Mouse (Mus musculus) megakaryocyte, embryonic 14.5 days (primary cell): ENCODE data around the gene Plch2.

Experiments
- FLI1 ChIP-seq: IDR thresholded peaks from 2 replicates; pipeline ENCODE4 v1.6.1; 2012; ENCODE audit warnings: low read length, inconsistent platforms, mixed read lengths
- GATA1 ChIP-seq: IDR thresholded peaks from 3 replicates; pipeline ENCODE4 v1.6.1; 2012; ENCODE audit warnings: mixed read lengths, low read length, inconsistent platforms, borderline replicate concordance

GRCm38 (mm10) chr4:155018066-155018465 is 38.5 kb downstream of the Plch2 start:
- TF ChIP-seq GATA1, result no peak
- TF ChIP-seq FLI1, result no peak
